Mouse (Mus musculus) right cerebral cortex, adult 2 months (tissue): Measurements from ENCODE around the gene Cpsf2.
"Not testable (repeated sequence)": the region's sequence is repeated elsewhere in the genome, so short reads cannot be mapped to it uniquely, and the experiment has no call there.

ENCODE experiments used
- DNase-seq, 2 experiments: peaks; one replicate each; pipeline ENCODE4 v3.0.0; 2021 to 2022; ENCODE audit warnings: low spot score in 2 of 2

Cpsf2 gene

GRCm38 (mm10) chr12:101975601-101976571 is at the start of gene Cpsf2:
Cpsf2 (plus strand) TSS chr12:101975988.
- peak; percentile 81 to 90 for DNase-seq

- no peak for DNase-seq
These were observed 47.4 kb upstream of the Cpsf2 start for GRCm38 (mm10) chr12:101928423-101928822.

- no peak for DNase-seq
These were observed 40.6 kb upstream of the Cpsf2 start for GRCm38 (mm10) chr12:101935223-101935622.

- no peak for DNase-seq
These were observed 38.2 kb upstream of the Cpsf2 start for GRCm38 (mm10) chr12:101937572-101937971.

- peak in 1 of 2 experiments; percentile 12 for DNase-seq
These were observed 27.8 kb upstream of the Cpsf2 start for GRCm38 (mm10) chr12:101947986-101948385.

- no peak for DNase-seq
These were observed 27.0 kb upstream of the Cpsf2 start for GRCm38 (mm10) chr12:101948801-101949200.

GRCm38 (mm10) chr12:101955821-101956220 is 20.0 kb upstream of the Cpsf2 start:
- not testable (repeated sequence) for DNase-seq

GRCm38 (mm10) chr12:101957079-101957941 is 18.5 kb upstream of the Cpsf2 start:
- peak in 1 of 2 experiments; percentile 12 for DNase-seq

- peak; percentile 96 to 99 for DNase-seq
These were observed 17.7 kb upstream of the Cpsf2 start, which contains the start of gene Atxn3 for GRCm38 (mm10) chr12:101957942-101958544. Atxn3 (minus strand) TSS chr12:101958246.

GRCm38 (mm10) chr12:101958556-101958955 is 17.2 kb upstream of the Cpsf2 start:
- no peak for DNase-seq

GRCm38 (mm10) chr12:101958960-101959780 is 16.6 kb upstream of the Cpsf2 start:
- not testable (repeated sequence) for DNase-seq

GRCm38 (mm10) chr12:101971311-101971710 is 4.5 kb upstream of the Cpsf2 start:
- DNase-seq = no peak

GRCm38 (mm10) chr12:101972230-101972629 is 3.6 kb upstream of the Cpsf2 start:
- no peak for DNase-seq

- DNase-seq = no peak
These were observed 1.2 kb upstream of the Cpsf2 start for GRCm38 (mm10) chr12:101974571-101974970.

GRCm38 (mm10) chr12:101975167-101975600 is 604 bp upstream of the Cpsf2 start:
- DNase-seq = no peak

- no peak for DNase-seq
These were observed 1.0 kb downstream of the Cpsf2 start for GRCm38 (mm10) chr12:101976651-101977403.

GRCm38 (mm10) chr12:101977404-101977915 is 1.7 kb downstream of the Cpsf2 start:
- DNase-seq = no peak

- no peak for DNase-seq
These were observed 2.4 kb downstream of the Cpsf2 start for GRCm38 (mm10) chr12:101978162-101978561.

- DNase-seq = no peak
These were observed 2.8 kb downstream of the Cpsf2 start for GRCm38 (mm10) chr12:101978588-101978987.
